Mouse (Mus musculus): ENCODE measurements around the gene Tmed2.
"Not testable (repeated sequence)": the region's sequence is repeated elsewhere in the genome, so short reads cannot be mapped to it uniquely, and the experiment has no call there.

The Tmed2 gene

GRCm38 (mm10) chr5:124528791-124529190 lies 11.7 kb upstream of the Tmed2 start:
- no peak for DNase-seq (ENCODE audit: low read depth)

GRCm38 (mm10) chr5:124529191-124529651 lies 11.3 kb upstream of the Tmed2 start:
- no peak for DNase-seq (ENCODE audit: low read depth)

GRCm38 (mm10) chr5:124529697-124530096 lies 10.8 kb upstream of the Tmed2 start:
- DNase-seq (ENCODE audit: low read depth) = no peak

DNA sequence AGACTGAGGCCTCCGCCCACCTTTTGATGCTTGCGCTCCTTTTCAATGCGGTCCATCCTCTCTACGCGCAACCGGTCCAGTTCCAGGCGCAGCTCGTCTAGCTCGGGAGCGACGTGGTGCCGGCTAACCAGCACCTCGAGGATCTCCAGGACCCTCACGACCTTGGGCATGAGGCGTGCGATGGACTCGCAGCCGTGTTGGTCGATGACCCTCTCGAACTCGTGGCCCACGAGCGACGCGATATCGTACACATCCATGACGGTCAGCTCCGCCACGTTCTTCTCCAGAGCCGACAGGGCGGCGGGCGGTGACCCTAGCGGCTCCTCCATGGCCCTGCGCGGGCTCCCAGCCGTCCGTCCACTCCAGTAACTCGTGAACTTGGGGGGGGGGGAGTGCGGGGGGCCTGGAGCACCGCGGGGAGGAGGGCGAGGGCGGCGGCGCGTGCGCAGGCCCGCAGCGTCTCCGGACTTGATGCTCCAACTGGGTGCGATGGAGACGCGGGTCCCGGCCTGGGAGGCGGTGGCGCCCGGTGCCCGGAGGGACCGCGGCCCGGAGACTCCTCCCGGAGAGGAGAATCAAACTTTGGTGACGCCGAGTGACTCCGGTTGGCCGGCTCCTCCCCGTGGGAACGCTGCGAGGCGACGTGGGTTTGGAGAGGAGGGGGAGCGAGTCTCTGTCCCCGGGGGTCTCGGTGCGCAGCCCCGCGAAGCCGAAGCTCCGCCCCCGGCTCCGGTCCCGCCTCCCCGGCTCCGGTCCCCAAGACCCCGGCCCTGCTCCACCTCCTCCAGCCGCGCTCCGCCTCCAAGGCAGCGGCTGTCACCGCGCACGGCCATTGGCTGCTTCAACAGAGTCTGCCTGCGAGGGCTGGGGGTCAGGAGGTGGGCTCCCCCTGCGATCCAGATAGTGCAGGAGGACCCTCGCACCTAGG lies 9.6 kb upstream of the Tmed2 start, which contains the start of gene Rilpl1:
Gene Rilpl1, minus strand, starts transcription at position 737 of the 928 bp plus-strand sequence.
- no peak for DNase-seq (ENCODE audit: low read depth)

DNA sequence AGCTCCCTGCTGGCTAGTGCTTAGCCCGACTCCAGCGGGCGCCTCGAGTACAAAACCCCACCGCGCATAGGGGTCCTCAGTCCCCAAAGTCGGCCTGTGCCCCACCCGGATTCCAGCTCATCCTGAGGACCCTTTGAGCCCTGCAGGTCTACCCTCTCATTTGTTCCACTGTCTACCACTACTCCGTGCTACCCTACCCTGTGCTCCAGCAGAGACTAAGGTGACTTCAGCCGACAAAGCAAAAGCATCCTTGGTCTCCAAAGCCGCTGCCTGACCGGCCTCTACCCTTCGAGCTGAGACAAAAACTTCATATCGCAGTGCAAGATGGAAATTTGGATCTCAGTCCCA lies 8.9 kb upstream of the Tmed2 start:
- no peak for DNase-seq (ENCODE audit: low read depth)

- no peak for DNase-seq (ENCODE audit: low read depth)
These were observed 8.0 kb upstream of the Tmed2 start for GRCm38 (mm10) chr5:124532451-124532850.

- no peak for DNase-seq (ENCODE audit: low read depth)
These were observed 5.5 kb upstream of the Tmed2 start for GRCm38 (mm10) chr5:124535016-124535415.

DNA sequence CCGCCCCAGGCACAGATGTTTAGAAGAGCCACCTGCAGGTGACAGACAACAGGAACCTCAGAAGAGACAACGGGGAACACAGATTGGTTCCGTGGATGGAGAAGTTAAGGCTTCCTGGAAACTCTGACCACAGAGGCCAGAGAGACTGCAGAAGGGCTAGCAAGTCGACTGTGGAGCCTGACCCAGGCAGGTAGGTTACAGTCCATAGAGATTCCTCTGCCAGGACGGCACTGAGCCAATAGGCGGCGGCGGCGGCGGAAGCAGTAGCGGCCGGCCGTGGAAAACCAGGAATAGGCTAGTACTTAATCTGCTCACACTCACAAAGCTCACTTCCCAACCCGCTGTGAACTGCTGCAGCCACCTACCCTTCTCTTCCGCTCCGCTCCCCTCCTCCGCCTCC lies 3.7 kb upstream of the Tmed2 start:
- no peak for DNase-seq (ENCODE audit: low read depth)

DNA sequence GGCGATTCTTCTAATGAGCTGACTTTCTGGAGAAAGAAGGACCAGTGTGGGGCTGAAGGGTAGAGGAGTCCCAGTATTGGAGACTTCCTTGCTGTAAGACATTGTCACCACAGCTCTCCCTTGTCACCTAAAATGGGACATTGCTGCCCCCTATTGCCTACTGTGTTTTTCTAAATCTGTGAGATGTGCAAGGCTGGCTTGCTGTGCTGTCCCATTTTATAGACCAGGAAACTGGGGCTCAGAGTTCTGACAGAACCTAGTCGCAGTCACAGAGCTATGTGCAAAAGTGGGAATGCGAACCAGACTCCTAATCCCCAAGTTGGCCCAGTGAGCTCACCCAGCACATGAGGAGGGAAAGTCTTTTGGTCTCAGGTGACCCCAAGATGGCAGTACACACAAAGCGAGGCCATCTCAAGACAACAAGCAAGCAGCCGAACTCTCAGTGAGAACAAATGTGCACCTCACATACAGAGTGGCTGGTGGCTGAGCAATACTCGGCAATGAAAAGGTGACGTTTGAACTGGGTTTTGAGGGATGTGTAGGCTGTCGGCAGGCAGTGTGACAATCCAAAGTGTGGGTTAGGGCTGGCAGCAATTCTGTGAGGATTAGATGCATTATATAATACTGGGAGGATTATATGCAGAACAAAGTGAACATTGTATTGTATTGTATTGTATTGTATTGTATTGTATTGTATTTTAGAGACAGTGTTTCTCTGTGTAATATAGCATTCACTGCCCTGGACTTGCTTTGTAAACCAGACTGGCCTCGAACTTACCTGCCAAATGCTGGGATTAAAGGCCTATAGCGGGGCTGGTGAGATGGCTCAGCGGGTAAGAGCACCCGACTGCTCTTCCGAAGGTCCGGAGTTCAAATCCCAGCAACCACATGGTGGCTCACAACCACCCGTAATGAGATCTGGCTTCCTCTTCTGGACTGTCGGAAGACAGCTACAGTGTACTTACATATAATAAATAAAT lies 1.4 kb upstream of the Tmed2 start:
- DNase-seq (ENCODE audit: low read depth) = no peak

- no peak for DNase-seq (ENCODE audit: low read depth)
These were observed 590 bp upstream of the Tmed2 start for GRCm38 (mm10) chr5:124539905-124540304.

DNA sequence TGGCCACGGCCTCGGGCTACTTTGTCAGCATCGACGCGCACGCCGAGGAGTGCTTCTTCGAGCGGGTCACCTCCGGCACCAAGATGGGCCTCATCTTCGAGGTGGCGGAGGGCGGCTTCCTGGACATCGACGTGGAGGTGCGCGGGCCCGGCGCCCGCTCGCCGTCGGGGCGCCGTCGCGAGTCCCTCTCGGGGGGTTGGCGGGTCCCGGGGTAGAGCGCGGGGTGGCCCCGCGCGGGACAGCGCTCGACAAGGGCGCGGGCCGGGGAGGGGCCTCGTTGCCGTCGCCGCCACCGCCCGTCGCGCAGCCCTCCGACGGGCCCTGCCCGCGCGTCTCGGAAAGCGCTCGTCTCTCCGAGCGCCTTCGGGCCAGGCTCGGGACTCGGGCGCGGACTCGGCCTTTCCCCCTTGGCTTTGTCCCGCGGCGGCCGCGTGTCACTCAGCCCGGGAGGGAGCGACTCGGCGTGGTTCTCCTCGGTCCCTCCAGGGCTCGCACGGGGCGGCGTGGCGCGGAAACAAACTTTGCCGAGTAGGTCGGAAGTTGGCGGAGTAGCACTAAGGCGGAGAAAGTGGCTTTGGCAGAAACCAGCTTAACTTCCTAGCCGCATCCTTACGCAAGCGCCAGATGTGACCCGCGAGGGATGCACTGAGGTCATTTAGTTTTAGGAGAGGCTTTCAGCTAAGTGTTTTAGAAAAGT lies 558 bp downstream of the Tmed2 start:
- DNase-seq (ENCODE audit: low read depth) = no peak

DNA sequence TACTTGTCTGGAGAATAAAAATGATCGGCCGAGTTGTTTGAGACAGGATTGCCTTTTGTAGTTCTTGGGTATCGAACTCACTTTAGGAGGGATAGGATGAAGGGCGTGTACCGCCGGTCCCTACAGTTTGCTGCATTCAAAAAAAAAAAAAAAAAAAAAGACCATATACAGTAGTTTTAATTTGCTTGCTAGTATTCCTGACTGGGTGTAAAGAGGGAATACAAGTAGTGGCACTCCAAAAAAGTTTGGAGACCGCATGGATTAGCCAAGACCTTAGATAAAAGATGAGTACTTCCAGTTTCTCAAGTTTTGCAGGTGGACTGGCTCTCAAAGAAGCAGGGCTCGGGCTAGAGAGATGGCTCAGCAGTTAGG lies 1.1 kb downstream of the Tmed2 start:
- no peak for DNase-seq (ENCODE audit: low read depth)

- DNase-seq (ENCODE audit: low read depth) = not testable (repeated sequence)
These were observed 10.2 kb downstream of the Tmed2 start for GRCm38 (mm10) chr5:124550737-124551136.

- not testable (repeated sequence) for DNase-seq (ENCODE audit: low read depth)
These were observed 11.0 kb downstream of the Tmed2 start for GRCm38 (mm10) chr5:124551349-124552093.

GRCm38 (mm10) chr5:124552094-124552472 lies 11.6 kb downstream of the Tmed2 start:
- DNase-seq (ENCODE audit: low read depth) = no peak

DNA sequence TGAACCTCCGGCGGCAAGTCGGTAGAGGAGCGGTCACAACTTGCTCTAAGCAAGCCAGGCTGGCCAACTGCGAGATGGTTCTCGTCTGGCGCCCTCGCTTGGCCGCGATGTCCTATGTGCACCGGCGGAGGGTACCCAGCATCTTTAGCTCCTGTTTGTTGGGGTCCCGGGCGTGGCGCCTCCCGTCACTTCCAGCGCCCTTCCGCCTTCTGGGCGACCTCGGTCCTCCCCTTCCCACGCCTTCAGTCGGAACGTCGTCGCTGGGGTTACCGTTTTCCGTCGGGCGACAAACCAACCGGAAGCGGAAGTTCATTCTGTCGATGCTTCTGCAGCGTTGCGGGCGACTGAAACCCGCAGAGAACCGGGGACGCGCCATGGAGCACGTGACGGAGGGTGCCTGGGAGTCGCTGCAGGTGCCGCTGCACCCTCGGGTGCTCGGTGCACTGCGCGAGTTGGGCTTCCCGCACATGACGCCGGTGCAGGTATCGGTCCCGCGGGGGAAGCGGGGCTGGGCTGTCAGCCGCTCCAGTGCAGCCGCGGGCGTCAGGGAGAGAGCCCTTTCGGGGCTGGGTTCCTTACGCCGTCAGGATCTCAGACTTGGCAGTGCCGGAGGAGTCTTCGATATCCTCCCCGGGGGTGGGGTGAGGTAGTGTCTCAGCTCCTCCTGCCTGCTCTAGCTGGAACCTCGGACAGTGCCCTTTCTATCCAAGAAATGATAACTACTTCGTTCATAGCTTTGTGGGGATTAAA lies 12.2 kb downstream of the Tmed2 start, which contains the start of gene Ddx55:
Gene Ddx55, plus strand, starts transcription at position 307 of the 750 bp plus-strand sequence.
- peak; percentile 76 for DNase-seq (ENCODE audit: low read depth)

GRCm38 (mm10) chr5:124553607-124554006 lies 13.1 kb downstream of the Tmed2 start:
- no peak for DNase-seq (ENCODE audit: low read depth)

- DNase-seq (ENCODE audit: low read depth) = no peak
These were observed 14.7 kb downstream of the Tmed2 start for GRCm38 (mm10) chr5:124555145-124555544.

GRCm38 (mm10) chr5:124571068-124571467 lies 30.6 kb downstream of the Tmed2 start:
- no peak for DNase-seq (ENCODE audit: low read depth)

DNA sequence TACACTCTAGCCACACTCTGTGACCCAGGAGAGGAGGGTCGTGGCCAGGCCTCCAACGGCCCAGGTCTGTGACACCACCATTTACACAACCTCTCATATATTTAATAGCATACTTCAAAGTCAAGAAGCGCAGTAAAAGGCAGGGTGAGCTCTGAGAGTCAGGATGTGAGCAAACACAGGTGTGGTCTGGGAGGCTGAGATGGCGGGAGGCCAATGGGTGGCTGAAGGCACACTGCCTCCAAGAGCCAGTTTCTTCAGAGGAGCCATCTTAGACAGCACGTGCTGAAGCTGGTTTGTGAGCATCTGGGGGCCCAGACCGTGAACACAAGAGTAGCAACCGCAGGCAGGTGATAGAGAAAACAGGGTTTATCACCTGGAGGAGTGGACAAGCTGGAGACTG lies 35.0 kb downstream of the Tmed2 start:
- DNase-seq (ENCODE audit: low read depth) = no peak

All from fibroblast of lung, adult 2 months (primary cell).